Mouse (Mus musculus): ENCODE data around the gene Sidt1. TPM values are rescaled to one million over a fixed set of nuclear protein-coding genes. Genes with fewer than 3 reads are reported as not detected.
A peak's percentile ranks its signal among the peaks of the same experiment; 100 is the strongest.

The Sidt1 gene
- total RNA-seq, 2 experiments from 2014 or later: 1.7 TPM; not detected in 1

DNA sequence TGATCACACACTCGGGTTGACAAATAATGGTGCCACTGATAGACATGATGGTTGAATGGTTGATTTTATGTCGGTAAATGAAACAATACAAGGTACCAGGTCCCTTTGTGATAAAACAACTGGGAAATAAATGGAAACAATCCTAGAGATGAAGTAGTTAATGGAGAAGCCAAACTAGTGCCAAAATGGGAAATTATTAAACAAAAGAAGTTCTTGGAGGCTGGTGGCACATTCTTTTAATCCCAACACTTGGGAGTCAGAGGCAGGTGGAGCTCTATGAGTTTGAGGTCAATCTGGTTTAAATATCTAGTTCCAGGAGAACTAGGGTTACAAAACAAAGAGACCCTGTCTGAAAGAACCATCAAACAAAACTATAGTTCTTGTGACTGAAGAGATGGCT lies 68.1 kb downstream of the Sidt1 start:
- no peak for ATAC-seq (replicated peaks; ENCODE audit: low FRiP score, low TSS enrichment, poor library complexity, severe bottlenecking)

DNA sequence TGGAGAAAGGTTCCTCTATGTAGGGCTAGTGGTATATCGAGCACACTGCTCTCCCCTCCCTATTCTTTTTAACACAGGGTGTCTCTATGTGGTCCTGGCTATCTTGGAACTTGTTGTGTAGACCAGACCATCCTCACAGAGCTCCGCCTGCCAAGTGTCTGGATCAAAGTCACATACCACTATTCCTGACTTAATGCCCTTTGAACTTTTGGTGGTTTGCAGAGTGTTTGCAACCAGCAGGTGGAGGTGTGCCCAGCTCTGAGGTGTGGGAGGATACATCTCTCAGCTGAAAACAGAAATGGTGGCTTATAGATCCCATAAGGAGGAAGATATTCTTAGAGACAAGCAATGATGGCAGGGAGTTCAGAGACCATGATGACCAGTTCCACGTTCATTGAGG lies 75.5 kb downstream of the Sidt1 start:
- ATAC-seq (replicated peaks; ENCODE audit: low FRiP score, low TSS enrichment, poor library complexity, severe bottlenecking): no peak

DNA sequence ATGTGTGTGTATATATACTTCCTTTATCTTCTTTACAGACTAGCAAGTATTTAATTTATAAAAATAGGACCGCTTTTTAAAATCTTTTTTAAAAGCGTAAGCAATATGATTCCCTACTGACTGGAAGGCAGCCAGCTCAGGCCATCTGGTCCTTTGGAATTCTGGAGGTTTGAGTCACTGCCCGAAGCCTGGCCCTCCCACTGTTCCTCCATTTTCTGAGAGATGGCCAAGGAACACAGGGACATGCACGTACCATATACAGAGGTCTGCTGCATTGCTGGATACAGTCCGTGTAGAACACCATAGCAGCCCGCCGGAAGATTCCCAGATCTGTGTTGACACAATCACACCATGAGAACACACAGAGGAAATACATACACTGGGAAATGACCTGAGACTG lies 78.3 kb downstream of the Sidt1 start:
- no peak for ATAC-seq (replicated peaks; ENCODE audit: low FRiP score, low TSS enrichment, poor library complexity, severe bottlenecking)

DNA sequence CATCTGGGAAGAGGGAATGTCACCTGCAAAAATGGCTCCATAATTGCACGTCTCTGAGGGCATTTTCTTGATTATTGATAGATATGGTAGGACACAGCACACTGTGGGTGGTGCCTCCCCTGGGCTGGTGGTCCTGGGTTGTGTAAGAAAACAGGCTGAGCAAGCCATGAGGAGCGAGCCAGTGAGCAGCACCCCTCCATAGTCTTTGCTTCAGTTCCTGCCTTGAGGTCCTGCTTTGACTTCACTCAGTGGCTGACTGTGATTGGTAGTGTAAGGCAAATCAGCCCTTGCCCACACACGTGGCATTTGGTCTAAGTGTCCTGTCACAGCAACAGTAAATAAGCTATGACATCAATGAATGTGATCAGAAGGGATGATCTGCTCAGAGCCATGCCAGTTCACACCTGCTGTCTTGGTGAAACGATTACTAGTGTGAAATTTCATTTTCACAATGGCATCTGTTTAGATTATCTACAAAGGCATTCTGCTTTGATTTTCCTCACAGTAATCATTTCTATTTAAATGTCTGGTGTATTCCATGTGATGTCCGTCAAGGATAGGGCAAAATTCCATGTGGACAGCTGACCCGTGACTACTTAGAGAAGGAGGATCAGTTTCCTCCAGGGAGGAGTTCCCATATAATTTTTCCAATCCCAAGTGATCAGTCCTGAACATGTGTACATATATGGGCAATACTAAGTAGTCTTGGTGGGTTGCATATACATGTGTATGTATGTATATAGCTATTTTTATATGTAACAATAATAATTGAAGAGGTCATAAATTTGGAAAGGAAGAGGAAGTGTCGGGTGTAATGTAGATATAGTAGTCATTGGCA lies 79.0 kb downstream of the Sidt1 start:
- ATAC-seq (replicated peaks; ENCODE audit: low FRiP score, low TSS enrichment, poor library complexity, severe bottlenecking): no peak

DNA sequence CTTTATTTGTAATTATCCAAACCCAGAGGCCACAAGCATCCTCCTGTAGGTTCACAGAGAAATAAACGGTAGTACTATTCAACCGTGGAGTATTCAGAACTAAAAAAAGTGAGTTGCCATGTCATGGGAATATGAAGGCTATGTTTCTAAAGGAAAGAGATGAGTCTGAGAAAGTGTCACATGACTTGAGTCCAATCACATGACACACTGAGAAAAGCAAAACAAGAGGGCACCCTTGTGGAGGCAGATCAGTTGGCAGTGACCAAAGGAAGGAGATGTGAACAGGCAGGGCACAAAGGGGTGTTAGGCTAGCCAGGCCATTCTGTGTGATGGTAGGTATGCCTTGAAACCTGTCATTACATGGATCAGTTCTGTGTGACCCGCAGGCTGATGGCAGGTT lies 80.3 kb downstream of the Sidt1 start:
- ATAC-seq (replicated peaks; ENCODE audit: low FRiP score, low TSS enrichment, poor library complexity, severe bottlenecking): no peak

DNA sequence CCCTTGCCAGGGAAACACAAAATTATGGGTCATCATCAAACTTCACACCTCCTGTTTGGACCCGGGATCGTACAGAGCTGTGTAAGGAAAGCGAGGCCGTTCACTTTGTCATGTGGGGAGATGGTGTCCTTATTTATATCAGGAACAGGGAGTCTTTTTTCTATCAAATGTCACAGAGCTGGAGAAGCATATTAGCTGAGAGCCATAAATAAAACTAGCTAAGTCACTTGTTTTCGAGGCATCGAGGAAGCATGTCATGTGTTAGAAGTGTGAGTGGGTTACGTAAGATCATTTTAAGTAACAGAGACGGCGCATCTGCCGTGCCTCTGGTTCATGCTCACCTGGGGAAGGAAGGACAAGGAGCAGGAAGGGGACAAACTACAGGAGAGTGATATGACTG lies 83.0 kb downstream of the Sidt1 start:
- ATAC-seq (replicated peaks; ENCODE audit: low FRiP score, low TSS enrichment, poor library complexity, severe bottlenecking): no peak

DNA sequence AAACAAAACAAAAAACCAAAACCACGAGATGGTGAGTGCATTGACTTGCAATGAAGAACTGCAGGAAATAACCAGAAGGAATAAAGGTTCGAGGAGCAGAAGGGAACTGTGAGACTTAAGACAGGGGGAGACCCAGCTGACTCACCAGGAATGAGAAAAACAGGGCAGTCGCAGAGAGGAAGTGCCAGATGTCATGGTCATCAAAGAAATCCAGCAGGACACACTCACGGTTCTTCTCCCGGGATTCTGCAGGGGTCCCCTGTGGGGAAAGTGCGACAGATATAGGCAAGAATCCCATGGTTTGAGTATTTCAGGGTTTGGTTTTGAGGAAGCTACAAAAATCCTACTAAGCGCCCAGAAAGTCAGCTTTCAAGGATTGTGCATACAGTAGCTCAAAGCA lies 89.7 kb downstream of the Sidt1 start:
- no peak for ATAC-seq (replicated peaks; ENCODE audit: low FRiP score, low TSS enrichment, poor library complexity, severe bottlenecking)

DNA sequence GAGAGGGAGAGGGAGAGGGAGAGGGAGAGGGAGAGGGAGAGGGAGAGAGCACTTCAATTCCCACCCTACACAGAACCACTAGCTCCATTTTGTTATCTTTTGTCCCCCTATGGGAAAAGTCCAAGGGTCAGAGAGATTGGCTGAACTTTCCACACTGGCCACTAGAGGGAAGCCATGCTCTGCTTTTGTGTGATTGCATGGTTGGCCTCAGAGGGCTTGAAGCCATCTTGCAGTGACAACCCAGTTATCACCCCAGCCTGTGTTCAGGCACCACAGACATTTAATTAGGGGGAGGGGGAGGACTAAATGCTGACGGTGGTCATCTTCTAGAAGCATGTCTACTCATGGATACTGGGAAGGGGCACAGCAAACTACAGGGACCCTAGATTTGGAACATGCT lies 90.4 kb downstream of the Sidt1 start:
- ATAC-seq (replicated peaks; ENCODE audit: low FRiP score, low TSS enrichment, poor library complexity, severe bottlenecking): peak; percentile 98

DNA sequence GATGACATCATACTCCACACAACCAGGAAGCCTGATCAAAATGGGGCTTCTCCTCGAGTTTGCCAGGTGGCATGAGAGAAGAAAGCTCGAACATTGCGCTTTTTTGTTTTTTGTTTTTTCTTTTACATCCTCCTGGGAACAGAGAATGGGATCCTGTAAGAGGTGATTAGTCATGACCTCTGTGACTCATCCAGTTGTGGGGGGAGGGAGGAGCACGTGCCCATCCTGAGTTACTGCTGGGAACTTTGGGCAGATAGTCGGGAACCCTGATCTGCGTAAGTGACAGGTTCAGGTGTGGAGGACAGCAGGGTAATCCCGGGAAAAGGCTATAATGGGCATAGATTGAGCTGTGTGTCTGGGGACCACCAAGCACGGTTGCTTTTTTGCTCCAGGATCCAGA lies 92.6 kb downstream of the Sidt1 start:
- ATAC-seq (replicated peaks; ENCODE audit: low FRiP score, low TSS enrichment, poor library complexity, severe bottlenecking): no peak

DNA sequence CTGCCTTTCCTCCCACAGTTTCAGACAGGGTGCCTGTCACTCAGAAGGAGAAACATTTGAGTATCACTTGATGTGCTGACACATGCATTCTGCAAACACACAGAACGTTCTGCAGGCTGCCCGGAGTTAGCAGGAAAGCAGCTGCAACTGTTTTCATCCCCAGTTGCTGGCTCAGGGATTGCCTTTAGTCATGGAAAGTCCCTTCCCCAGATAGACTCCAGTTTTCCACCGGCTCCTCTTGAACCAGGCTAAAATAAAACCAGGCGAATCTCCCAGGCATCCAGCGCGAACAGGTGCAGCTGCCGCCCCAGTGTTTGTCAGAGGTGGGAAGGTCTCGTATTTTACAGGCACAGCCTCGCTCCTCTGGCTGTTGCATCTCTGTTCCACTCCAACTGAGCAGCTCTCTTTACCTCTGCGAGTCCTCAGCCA lies 94.1 kb downstream of the Sidt1 start:
- no peak for ATAC-seq (replicated peaks; ENCODE audit: low FRiP score, low TSS enrichment, poor library complexity, severe bottlenecking)

DNA sequence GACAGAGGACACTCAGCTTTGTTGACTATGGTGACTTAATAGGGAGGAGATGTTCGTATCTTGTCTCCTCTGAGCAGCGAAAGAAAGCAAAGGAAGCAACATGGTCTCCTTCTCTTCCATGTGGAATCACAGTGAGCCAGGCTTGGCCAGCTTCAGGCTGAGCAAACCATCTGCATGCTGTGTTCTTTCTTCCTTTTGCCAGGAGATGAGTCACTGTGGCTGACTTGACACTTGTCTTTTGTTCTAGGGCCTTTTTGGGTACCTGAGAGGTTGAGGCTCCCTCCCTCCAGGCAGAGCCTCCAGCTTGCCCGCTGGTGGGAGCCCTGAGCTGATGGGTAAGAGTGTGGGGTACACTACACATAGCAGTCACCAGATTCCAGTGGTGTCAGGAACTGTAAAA lies 95.2 kb downstream of the Sidt1 start:
- no peak for ATAC-seq (replicated peaks; ENCODE audit: low FRiP score, low TSS enrichment, poor library complexity, severe bottlenecking)

DNA sequence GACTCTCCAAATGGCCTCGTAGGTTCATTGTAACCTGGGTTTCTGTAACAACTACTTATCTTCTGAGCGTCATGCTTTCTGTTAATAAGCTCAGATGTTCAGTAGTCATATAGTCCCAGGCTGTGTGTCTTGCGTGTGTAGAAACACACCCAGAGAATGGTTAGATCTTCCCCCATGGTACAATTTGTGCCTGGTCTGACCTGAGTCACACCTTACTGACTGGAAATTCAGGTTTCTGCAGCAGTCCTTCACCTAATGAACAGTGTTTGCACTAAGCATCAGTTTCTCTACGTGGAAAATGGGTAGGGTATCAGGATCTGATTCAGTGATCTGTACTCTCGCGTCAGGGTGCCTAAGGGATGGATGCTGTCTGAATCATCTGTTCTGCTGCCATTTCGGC lies 100.0 kb downstream of the Sidt1 start:
- no peak for ATAC-seq (replicated peaks; ENCODE audit: low FRiP score, low TSS enrichment, poor library complexity, severe bottlenecking)

DNA sequence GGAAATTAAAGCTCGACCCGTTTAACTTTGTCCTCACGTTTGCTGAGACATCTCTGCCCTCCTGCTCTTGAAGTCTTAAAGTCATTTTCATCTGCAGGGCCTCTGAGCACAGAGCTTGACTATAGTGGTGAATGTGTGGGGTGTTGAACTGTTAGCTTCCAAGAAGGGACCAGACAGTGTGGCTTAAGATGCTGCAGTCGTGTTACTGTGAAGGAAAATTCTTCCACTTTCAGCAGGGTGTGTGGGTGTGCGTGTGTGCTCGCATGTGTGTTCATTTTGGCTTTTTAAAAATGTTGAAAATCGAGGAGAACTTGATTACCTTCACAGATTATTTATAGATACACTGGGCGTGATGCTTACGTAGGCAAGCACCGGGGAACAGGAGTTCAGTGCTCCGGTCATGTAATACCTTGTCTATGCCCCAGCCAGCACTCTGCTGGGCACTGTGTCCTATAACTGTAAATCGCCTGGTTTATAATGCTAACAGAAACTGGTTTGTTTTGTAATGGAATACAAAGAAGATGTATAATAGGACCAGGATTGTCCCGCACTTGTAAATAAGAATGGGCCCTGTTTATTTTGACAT lies 106.2 kb downstream of the Sidt1 start:
- no peak for ATAC-seq (replicated peaks; ENCODE audit: low FRiP score, low TSS enrichment, poor library complexity, severe bottlenecking)

DNA sequence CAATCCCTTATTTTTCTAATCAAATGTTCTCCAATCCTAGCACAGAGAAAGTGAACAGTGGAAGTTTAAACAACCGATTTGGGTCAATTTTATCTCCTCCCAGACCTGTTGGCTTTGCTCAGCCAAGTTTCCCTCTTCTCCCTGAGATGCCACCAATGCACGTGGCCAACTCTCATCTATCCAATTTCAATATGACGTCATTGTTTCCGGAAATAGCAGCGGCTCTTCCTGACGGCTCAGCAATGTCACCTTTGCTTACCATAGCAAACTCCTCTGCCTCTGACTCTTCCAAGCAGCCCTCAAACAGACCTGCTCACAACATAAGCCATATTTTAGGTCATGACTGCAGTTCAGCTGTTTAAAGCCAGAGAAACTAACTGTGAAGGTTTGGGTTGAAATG lies 111.5 kb downstream of the Sidt1 start:
- no peak for ATAC-seq (replicated peaks; ENCODE audit: low FRiP score, low TSS enrichment, poor library complexity, severe bottlenecking)

DNA sequence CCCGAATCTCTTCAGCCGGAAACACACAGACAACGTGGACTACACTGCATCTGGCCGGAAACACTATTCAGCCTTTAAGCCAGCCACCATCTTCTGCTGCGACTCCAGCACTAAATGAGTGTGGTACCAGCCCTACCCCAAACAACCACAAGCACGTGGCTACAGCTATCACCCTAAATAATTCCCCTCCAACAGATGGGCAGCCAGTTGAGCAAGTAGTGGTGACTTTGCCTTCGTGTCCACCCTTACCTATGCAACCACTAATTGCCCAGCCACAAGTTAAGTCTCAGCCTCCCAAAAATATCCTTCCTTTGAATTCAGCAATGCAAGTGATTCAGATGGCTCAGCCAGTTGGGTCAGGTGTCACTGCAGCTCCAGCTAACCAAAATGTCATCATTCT lies 116.6 kb downstream of the Sidt1 start:
- no peak for ATAC-seq (replicated peaks; ENCODE audit: low FRiP score, low TSS enrichment, poor library complexity, severe bottlenecking)

DNA sequence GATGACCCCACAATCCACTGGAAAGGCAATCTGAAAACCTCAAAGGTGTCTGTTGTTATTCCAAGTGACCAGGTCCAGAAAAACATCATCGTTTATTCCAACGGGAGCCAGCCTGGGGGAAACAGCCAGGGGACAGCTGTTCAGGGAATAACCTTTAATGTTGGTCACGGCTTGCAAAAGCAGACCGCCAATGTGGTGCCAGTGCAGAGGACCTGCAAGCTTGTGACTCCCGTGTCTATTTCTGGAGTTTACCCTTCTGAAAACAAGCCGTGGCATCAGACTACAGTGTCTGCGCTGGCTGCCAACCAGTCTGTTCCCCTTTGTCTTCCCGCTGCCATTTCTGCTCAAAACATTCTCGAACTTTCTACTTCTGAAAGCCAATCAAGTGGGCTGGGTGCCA lies 117.5 kb downstream of the Sidt1 start:
- no peak for ATAC-seq (replicated peaks; ENCODE audit: low FRiP score, low TSS enrichment, poor library complexity, severe bottlenecking)

DNA sequence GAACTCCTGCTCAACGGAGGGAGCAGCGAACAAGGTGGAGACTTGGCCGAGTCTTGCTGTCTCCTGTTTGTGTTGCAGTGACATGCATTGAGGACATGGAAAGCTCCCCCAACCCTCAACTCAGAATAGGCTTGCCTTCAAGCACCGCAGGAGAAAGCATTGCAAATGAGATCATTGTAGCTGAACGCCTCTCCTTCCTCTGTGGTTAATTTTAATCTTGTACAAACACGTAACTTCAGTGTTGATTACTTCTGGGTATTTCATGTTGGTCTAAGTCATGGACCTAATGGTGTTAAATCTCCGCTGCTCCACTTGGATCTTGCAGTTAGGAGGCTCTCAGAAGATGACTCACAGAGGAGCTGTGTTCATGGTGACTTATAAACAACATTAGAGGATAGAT lies 120.3 kb downstream of the Sidt1 start:
- ATAC-seq (replicated peaks; ENCODE audit: low FRiP score, low TSS enrichment, poor library complexity, severe bottlenecking): no peak

DNA sequence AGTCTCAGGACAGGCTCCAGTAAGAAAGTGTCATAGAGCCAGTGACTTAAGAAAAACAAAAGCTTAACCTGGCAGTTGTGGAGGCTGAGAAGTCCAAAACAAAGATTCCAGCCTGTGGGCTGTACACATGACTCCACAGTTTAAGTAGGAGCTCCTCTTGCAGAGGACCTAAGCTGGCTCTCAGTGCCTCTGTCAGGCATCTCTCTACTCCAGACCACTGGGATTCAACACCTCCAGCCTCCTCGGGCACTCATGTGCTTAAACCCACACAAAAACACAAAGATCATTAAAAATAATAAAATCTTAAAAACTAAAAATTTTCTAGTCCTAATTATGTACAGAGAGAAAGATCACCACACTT lies 122.0 kb downstream of the Sidt1 start:
- no peak for ATAC-seq (replicated peaks; ENCODE audit: low FRiP score, low TSS enrichment, poor library complexity, severe bottlenecking)

DNA sequence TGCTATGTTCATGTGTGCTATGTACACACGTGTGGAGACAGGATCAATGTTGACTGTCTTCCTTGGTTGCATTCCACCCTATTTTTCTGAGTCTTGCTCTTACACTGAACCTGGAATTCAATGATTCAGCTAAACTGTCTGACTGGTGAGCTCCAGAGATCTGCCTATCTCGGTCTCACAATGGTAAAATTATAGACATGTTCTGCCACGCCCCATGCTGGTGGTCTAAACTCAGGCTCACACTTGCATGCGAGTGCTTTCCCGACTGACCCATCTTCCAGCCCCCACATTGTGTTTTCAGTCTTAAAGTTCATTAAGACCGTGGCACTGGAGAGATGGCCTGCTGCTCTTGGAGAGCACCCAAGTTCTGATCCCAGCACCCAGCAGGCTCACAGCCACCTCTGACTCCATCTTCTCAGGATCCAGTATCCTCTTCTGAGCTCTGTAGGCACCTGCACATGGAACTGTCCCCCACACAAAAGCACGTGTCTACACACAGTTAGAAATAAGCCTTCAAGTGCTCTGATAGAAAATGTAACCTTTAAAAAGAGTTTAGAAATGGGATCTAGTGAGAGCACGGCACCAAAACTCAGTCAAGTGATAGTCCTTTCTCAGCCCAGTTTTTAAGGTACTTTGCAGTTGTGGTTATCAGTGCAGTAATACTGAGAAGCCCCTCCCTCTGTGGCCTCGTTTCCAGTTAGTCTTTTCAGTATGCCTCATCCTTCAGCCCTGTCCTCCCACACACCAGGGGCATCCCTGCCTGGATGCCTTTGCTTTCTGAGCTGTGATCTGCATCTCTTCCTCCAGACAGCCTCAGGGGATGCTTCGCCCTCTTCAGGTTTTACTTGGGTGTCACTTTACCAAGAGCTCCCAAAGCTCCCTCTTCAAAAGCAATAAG lies 122.6 kb downstream of the Sidt1 start:
- ATAC-seq (replicated peaks; ENCODE audit: low FRiP score, low TSS enrichment, poor library complexity, severe bottlenecking): peak; percentile 41; the same call in 1 of the 2 replicates

DNA sequence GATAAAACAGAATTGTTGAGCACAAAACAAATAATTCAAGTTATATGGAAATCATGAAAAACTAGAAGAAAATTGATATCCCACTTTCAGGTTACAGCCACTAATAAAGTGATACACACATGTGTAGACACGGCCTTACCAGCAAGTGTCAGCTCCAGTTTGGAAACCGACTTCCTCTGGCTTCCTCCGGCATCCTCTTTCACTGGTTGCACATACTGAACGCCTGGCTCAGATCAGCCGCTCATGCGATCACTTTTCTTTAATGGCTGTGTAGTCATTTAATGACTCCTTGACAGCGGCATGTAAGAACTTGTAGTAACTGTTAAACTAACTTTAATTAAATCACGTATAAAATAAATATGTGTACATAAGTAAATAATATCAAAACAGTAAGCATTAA lies 127.0 kb downstream of the Sidt1 start:
- ATAC-seq (replicated peaks; ENCODE audit: low FRiP score, low TSS enrichment, poor library complexity, severe bottlenecking): no peak

Measured in megakaryocyte-erythroid progenitor cell, adult 5-6 weeks (primary cell).